Mouse (Mus musculus) forebrain, embryonic 14.5 days (tissue): ENCODE measurements at regions not wholly inside any gene's neighbourhood (a gene's known extent, or its start where the extent isn't known, plus 50 kb on each side); places are given as distances from the start of the nearest gene placed in this dataset.

Experiments used
- ATAC-seq: fragments of 200-750 bp; cut with Nextera tagmentation; 2 replicates; pipeline ENCODE4 v1.8.0; 2017; ENCODE audit warnings: mild to moderate bottlenecking, moderate library complexity
- DNase-seq: peaks from one replicate; pipeline ENCODE4 v3.0.0-alpha.2; 2015; ENCODE audit warnings: low spot score
- H3K27ac ChIP-seq: fragments of 300-500 bp; sonication (generic); 2 replicates; pipeline ENCODE4 v1.5.1; 2014; ENCODE audit warnings: low read depth, mild to moderate bottlenecking, control low read depth, low read length, moderate library complexity
- H3K27me3 ChIP-seq: fragments of 300-500 bp; sonication (generic); replicated peaks from 2 replicates; pipeline ENCODE4 v1.6.1; 2014; ENCODE audit warnings: low read length, control low read depth, mixed read lengths; ENCODE audit not compliant: control insufficient read depth, insufficient read depth
- H3K36me3 ChIP-seq: fragments of 300-500 bp; sonication (generic); 2 replicates; pipeline ENCODE4 v1.6.1; 2014; ENCODE audit warnings: low read length, control low read depth; ENCODE audit not compliant: control insufficient read depth, insufficient read depth
- H3K4me1 ChIP-seq: fragments of 300-500 bp; sonication (generic); 2 replicates; pipeline ENCODE4 v1.6.1; 2014; ENCODE audit warnings: antibody characterized with exemption, low read length, control low read depth; ENCODE audit not compliant: control insufficient read depth, insufficient read depth
- H3K4me2 ChIP-seq: fragments of 300-500 bp; sonication (generic); 2 replicates; pipeline ENCODE4 v1.6.1; 2014; ENCODE audit warnings: mild to moderate bottlenecking, control low read depth, low read length
- H3K4me3 ChIP-seq: fragments of 300-500 bp; sonication (generic); 2 replicates; pipeline ENCODE4 v1.5.1; 2014; ENCODE audit warnings: low read depth, low read length, control low read depth
- H3K9ac ChIP-seq: fragments of 300-500 bp; sonication (generic); 2 replicates; pipeline ENCODE4 v1.6.1; 2014; ENCODE audit warnings: mild to moderate bottlenecking, low read length, control low read depth, moderate library complexity
- H3K9me3 ChIP-seq: fragments of 300-500 bp; sonication (generic); replicated peaks from 2 replicates; pipeline ENCODE4 v1.6.1; 2016; ENCODE audit warnings: low read length, control low read depth, mixed read lengths; ENCODE audit not compliant: control insufficient read depth
- WGBS: fragments of 180-500 bp; shearing (Covaris S2); extraction: QIAGEN DNeasy Blood & Tissue Kit; methylation state at CpG from one replicate; pipeline ENCODE4 v1.1.7; 2014; 5-methylcytosine and 5-hydroxymethylcytosine counted together

DNA sequence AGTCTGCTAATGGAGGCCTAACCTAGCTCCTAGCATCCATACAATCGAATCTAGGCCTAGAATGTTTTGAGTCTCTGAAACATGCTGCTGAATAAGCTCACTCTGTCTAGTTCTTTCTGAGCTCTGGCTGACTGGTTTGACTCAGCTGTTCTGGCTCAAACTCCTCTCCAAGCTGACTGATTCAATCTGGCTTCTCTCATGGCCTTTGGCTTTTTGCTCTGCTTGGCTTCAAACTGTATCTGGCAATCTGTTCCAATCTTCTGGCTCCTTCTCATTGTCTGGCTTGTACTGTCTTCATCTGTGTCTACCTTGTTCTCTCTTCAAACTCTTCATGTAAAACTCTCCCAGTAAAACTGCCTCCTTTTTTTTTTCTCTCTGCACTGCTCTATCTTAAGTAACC is 164.9 kb downstream of the Ppp4r2 start:
- Histone ChIP-seq H3K27me3 (no peaks in the 10 kb centered on the region), H3K4me3 (no peak overlapping the region), H3K27ac (no peak overlapping the region), H3K4me2 (no peak overlapping the region), H3K9me3 (no peaks in the 10 kb centered on the region), H3K9ac (no peak overlapping the region), H3K36me3 (no peaks in the 10 kb centered on the region), H3K4me1 (peaks cover 4% of the 10 kb centered on the region; the same call in 1 of the 2 replicates)
- ATAC-seq (no peak), DNase-seq (peak; percentile 10)
- WGBS = 70% methylated on average over 1 of the region's 1 CpGs

DNA sequence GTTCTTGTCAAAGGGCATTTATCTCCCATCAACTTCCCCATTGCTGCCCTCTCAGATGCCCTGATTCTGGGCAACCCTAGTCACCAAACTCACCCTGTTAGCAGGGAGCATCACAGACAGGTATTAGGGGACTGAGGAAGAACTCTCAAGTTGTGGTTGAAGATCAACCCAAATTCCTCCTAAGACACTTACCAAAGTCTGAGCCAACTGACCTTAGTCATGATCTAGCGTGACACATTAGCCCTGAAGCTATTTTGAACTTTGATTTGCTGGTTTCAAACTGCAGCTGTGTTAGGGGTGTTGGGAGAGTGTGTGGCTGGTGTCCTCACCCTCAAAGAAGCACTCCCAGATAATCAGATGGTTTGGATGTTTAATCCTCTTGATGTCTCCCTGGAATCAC is 170.5 kb downstream of the Ppp4r2 start:
- H3K9ac ChIP-seq = no peak overlapping the region
- DNase-seq (no peak), ATAC-seq (no peak)
- no peak overlapping the region for H3K4me2 ChIP-seq
- no peaks in the 10 kb centered on the region for H3K36me3 ChIP-seq
- H3K27me3 ChIP-seq = no peaks in the 10 kb centered on the region
- H3K4me1 ChIP-seq = no peaks in the 10 kb centered on the region
- H3K27ac ChIP-seq = no peak overlapping the region
- WGBS = 97% methylated on average over 1 of the region's 1 CpGs
- H3K4me3 ChIP-seq = no peak overlapping the region
- no peaks in the 10 kb centered on the region for H3K9me3 ChIP-seq

DNA sequence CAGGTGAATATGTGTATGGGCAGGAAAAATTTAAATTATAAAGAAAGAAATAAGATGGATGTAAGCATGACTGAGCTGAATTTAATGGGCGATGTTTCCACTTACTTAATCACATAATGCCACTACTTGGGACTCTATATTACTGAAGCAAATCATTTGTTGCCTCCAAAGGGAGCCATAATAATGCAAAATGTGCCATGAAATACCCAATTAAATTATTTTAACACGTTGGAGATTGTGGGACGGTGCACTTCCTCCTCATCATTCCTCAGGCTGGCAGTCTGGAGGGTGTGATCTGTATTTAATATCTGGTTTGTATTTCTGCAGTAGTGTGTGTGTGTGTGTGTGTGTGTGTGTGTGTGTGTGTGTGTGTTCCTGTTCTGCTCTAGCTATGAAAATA is 188.2 kb downstream of the Ppp4r2 start:
- Histone ChIP-seq H3K4me1 (no peaks in the 10 kb centered on the region), H3K27me3 (no peaks in the 10 kb centered on the region), H3K4me3 (no peak overlapping the region), H3K36me3 (no peaks in the 10 kb centered on the region), H3K9ac (no peak overlapping the region), H3K9me3 (no peaks in the 10 kb centered on the region), H3K27ac (no peak overlapping the region), H3K4me2 (no peak overlapping the region)
- DNase-seq (no peak), ATAC-seq (no peak)
- 65% methylated on average over 3 of the region's 3 CpGs for WGBS

DNA sequence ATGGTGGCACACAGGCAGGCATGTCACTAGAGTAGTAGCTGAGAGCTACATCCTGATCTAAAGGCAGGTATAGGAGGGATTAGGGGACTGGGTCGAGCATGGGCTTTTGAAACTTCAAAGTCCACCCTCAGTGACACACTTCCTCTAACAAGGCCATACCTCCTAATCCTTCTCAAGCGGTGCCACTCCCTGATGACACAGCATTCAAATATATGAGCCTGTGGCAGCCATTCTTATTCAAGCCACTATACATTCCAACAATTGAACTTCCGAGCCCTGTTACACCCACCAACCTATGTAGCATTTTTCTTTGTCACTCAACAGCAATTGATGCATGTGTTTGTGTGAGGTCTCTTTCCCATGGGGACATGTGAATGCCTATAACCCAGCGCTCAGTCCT is 192.4 kb downstream of the Ppp4r2 start:
- no peak overlapping the region for H3K27ac ChIP-seq
- no peak overlapping the region for H3K4me2 ChIP-seq
- no peaks in the 10 kb centered on the region for H3K27me3 ChIP-seq
- no peak overlapping the region for H3K9ac ChIP-seq
- no peaks in the 10 kb centered on the region for H3K9me3 ChIP-seq
- WGBS = 86% methylated on average over 4 of the region's 4 CpGs
- H3K36me3 ChIP-seq = no peaks in the 10 kb centered on the region
- ATAC-seq = no peak
- no peak for DNase-seq
- no peaks in the 10 kb centered on the region for H3K4me1 ChIP-seq
- no peak overlapping the region for H3K4me3 ChIP-seq

DNA sequence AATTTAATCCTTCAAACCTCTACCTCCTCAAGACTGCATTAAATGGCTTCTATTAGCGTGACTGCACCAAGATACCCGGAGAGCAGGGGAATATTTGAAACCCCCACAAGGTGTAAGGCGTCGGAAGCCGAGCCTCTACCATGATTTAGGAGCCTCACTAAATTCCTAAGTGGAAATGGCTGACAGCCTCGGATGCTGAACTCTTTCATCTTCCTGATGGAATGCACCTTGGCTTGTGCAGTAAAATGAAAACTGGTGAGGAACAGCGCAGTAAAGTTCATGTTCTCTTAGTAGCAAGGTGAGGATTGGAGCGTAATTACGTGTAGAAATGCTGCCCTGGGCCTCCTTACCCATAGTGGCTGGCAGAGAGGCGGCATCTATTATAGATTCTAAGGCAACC is 194.0 kb downstream of the Ppp4r2 start:
- 69% methylated on average over 10 of the region's 10 CpGs for WGBS
- ATAC-seq (no peak), DNase-seq (no peak)
- H3K9me3 ChIP-seq = no peaks in the 10 kb centered on the region
- no peaks in the 10 kb centered on the region for H3K27me3 ChIP-seq
- no peaks in the 10 kb centered on the region for H3K4me1 ChIP-seq
- no peaks in the 10 kb centered on the region for H3K36me3 ChIP-seq
- H3K27ac ChIP-seq = no peak overlapping the region
- no peak overlapping the region for H3K9ac ChIP-seq
- H3K4me3 ChIP-seq = no peak overlapping the region
- no peak overlapping the region for H3K4me2 ChIP-seq

DNA sequence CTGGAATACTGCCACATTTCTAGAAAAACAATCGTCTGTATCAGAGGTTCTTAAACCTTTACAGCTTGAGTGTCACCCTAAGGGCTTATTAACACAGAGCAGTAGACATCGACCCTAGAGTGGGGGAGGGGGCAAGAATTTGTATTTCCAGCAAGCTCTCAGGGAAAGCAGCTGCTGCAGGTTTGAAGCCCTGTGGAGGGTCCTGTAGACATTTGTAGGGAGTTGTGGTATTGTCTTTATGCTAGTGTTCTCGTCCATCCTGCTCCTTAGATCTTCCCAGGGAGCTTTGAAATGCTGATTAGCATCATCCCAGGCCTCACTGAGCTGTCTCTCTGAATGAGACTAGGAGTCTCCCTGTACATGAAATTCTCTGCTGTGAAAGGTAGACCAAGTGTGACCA is 196.0 kb downstream of the Ppp4r2 start:
- ATAC-seq = no peak
- 30% methylated on average over 3 of the region's 3 CpGs for whole genome bisulfite sequencing
- H3K4me2 ChIP-seq = no peak overlapping the region

DNA sequence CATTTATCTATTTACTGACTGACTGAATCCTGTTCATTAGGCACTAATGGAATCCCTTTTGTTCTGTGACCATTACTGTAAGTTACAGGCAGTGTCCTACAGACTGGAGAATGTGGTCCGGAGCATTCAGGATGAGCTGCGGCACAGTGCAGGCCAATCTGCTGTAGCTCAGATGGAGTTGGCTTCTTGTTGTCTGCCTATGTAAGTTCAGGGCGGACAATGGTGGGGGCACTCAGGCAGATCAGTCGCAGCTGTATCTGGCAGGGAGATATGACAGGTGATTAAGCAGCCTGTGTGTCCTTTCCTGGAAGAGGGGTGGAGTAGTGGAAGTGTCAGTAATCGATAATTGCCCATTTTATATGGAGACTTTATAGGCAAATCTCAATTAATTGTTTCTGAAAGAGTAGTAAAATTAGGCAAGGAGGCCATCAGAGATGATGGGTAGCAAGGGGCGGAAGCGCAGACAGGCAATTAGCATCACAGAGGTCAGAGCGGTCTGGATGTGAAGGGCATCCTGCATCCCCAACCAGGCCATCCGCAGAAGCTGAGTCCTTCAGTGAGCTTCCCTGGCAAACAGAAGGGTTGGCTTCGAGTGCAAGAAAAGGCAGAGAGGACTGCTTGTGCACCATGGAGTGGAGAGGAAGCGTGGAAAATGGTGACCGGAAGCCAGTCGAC is 197.2 kb downstream of the Ppp4r2 start:
- Histone ChIP-seq H3K27me3 (no peaks in the 10 kb centered on the region), H3K4me1 (no peaks in the 10 kb centered on the region), H3K27ac (no peak overlapping the region), H3K9ac (no peak overlapping the region), H3K9me3 (no peaks in the 10 kb centered on the region), H3K36me3 (no peaks in the 10 kb centered on the region), H3K4me3 (no peak overlapping the region), H3K4me2 (no peak overlapping the region)
- DNase-seq (no peak), ATAC-seq (no peak)
- WGBS = 84% methylated on average over 13 of the region's 13 CpGs

More for the DNA sequence above, 196.0 kb downstream of the Ppp4r2 start:
- H3K9me3 ChIP-seq = no peaks in the 10 kb centered on the region
- H3K4me1 ChIP-seq = no peaks in the 10 kb centered on the region
- no peaks in the 10 kb centered on the region for H3K36me3 ChIP-seq
- no peak for DNase-seq
- H3K27me3 ChIP-seq = no peaks in the 10 kb centered on the region
- H3K27ac ChIP-seq = no peak overlapping the region
- no peak overlapping the region for H3K9ac ChIP-seq
- no peak overlapping the region for H3K4me3 ChIP-seq

DNA sequence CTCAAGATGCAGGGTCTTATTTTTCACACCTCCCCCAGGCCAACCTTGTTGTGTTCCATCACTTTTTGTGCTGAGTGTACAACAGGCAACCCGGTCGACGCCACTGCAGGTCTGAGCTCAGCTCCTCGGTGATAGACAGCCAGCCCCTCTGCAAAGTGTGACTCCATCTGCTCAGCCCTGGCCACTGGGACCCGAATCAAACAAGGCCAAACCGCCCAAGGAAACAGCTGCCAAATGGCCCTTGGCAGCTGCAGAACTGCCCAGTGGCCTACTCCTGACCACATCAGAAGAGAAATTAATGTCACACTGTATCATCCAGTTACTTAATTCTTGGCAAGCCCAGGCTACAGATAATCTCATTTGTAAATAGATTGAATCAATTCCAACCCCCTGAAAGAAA is 213.3 kb downstream of the Ppp4r2 start:
- no peak overlapping the region for H3K27ac ChIP-seq
- no peak overlapping the region for H3K4me2 ChIP-seq
- H3K4me3 ChIP-seq = no peak overlapping the region
- WGBS = 66% methylated on average over 6 of the region's 6 CpGs
- no peak overlapping the region for H3K9ac ChIP-seq
- H3K27me3 ChIP-seq = no peaks in the 10 kb centered on the region
- DNase-seq (peak; percentile 48), ATAC-seq (peak; percentile 35; the same call in 1 of the 2 replicates)
- H3K9me3 ChIP-seq = no peaks in the 10 kb centered on the region
- H3K4me1 ChIP-seq = peaks cover 2% of the 10 kb centered on the region; the same call in 1 of the 2 replicates
- H3K36me3 ChIP-seq = no peaks in the 10 kb centered on the region

DNA sequence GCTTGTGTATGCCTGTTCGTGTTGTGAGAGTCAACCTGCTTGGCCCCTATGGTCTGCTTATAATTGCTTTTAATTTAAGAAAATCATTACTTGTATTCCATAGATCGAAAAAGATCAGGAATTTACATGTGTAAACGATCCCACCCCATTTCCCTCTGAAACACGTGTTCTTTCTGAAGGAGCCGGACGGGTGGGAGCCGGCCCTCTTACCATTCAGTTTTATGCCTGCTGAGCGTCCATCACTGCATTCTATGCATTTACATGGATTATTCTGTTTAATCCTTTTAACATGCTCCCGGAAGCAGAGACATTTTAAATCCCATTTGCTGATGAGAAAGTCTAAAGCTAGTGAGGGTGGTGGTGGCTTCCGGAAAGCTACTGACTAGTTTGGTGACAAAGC is 213.8 kb downstream of the Ppp4r2 start:
- WGBS = 59% methylated on average over 10 of the region's 10 CpGs
- Histone ChIP-seq H3K9me3 (no peaks in the 10 kb centered on the region), H3K36me3 (no peaks in the 10 kb centered on the region), H3K4me1 (peaks cover 2% of the 10 kb centered on the region; the same call in 1 of the 2 replicates), H3K4me2 (no peak overlapping the region), H3K27ac (no peak overlapping the region), H3K9ac (no peak overlapping the region), H3K27me3 (no peaks in the 10 kb centered on the region), H3K4me3 (no peak overlapping the region)
- DNase-seq (no peak), ATAC-seq (peak; percentile 18; the same call in 1 of the 2 replicates)
